Mouse (Mus musculus) hindbrain, embryonic 10.5 days (tissue): Measurements from ENCODE around the gene Trak1. TPM values are rescaled to one million over a fixed set of nuclear protein-coding genes. Genes with fewer than 3 reads are reported as not detected.

Source experiments
- DNase-seq: peaks from one replicate; pipeline ENCODE4 v3.0.0-alpha.2; 2017; ENCODE audit warnings: low spot score
- H3K27ac ChIP-seq: fragments of 300-500 bp; sonication (generic); 2 replicates; pipeline ENCODE4 v1.5.1; 2016; ENCODE audit warnings: mild to moderate bottlenecking, moderate library complexity
- H3K27me3 ChIP-seq: fragments of 300-500 bp; sonication (generic); 2 replicates; pipeline ENCODE4 v1.6.1; 2016; ENCODE audit warnings: mild to moderate bottlenecking; ENCODE audit not compliant: poor library complexity, insufficient read depth, severe bottlenecking
- H3K36me3 ChIP-seq: fragments of 300-500 bp; sonication (generic); 2 replicates; pipeline ENCODE4 v1.6.1; 2016; ENCODE audit warnings: mild to moderate bottlenecking, moderate library complexity
- H3K4me1 ChIP-seq: fragments of 300-500 bp; sonication (generic); replicated peaks from 2 replicates; pipeline ENCODE4 v1.6.1; 2016; ENCODE audit warnings: mild to moderate bottlenecking
- H3K4me3 ChIP-seq: fragments of 300-500 bp; sonication (generic); 2 replicates; pipeline ENCODE4 v1.5.1; 2016; ENCODE audit warnings: mild to moderate bottlenecking, moderate library complexity
- H3K9me3 ChIP-seq: fragments of 300-500 bp; sonication (generic); 2 replicates; pipeline ENCODE4 v1.6.1; 2016; ENCODE audit warnings: mild to moderate bottlenecking, moderate library complexity
- WGBS: fragments of 180-500 bp; shearing (Covaris S2); methylation state at CpG from one replicate; pipeline ENCODE4 v1.1.7; 2016; 5-methylcytosine and 5-hydroxymethylcytosine counted together
- polyA plus RNA-seq: library from polyadenylated mRNA; unstranded; fragments of >200 nt; fragmentation: Nextera tagmentation; extraction: Ambion mirVana; gene quantifications from 2 replicates; pipeline ENCODE4 v1.2.1, GENCODE M21; 2016

The Trak1 gene
- polyA plus RNA-seq, 1 experiment from 2014 or later = 33.1 TPM

- H3K27me3 ChIP-seq = peaks cover 20% of the 10 kb centered on the region
- WGBS = 29% methylated on average over 19 of the region's 19 CpGs
- H3K4me1 ChIP-seq = peaks cover 81% of the 10 kb centered on the region
- peak overlapping the region; percentile 97 for H3K4me3 ChIP-seq
- H3K9me3 ChIP-seq = no peaks in the 10 kb centered on the region
- DNase-seq = peak; percentile 69
- peak overlapping the region; percentile 97 for H3K27ac ChIP-seq
- H3K36me3 ChIP-seq = no peaks in the 10 kb centered on the region
Observed at GRCm38 (mm10) chr9:121299976-121300570, 2.8 kb downstream of the Trak1 start.

DNA sequence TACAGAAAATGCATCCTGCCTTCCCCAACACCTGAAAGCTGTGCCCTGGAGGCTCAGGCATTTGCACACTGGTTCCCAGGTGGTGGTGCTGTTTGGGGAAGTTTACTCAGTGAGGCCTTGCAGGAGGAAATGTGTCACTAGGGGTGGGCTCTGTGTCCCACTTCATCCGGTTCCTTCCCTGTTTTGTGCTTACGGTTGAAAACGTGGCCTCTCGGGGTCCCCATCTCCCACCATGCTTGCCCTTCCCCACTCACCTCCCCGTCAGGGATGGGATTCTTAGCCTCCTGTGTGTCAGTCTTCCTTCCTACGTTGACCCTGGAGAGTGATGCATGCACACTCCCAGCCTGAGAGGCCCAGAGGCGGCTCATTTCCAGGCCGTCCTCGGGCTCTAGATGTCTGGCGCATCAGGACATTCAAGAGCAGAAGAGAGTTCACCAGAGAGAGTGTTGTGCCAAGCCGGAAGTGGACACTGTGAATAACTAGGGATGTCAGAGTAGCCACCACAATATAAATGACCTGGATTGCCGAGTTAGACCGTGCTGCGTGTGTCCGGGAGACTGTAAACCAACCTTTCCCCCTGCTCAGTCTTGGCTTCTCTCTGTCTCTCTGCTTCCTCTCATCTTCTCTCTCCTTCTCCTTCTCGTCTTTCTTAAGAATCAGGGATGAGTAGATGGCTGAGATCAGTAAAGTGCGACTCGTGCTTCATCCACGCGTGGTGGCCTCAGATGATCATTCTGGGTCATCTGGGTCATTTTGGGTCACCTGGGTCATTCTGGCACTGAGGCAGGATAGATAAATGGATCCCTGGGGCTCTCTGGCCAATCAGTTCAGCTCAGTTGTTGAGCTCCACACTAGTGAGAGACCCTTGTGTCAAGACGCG, 4.0 kb downstream of the Trak1 start:
- Histone ChIP-seq H3K36me3 (peaks cover 6% of the 10 kb centered on the region; the same call in 1 of the 2 replicates), H3K9me3 (no peaks in the 10 kb centered on the region), H3K4me1 (peaks cover 89% of the 10 kb centered on the region), H3K27me3 (peaks cover 9% of the 10 kb centered on the region), H3K4me3 (peak overlapping the region; percentile 14; the same call in 1 of the 2 replicates), H3K27ac (peak overlapping the region; percentile 97)
- WGBS = 76% methylated on average over 22 of the region's 22 CpGs
- DNase-seq = no peak

GRCm38 (mm10) chr9:121302543-121302942, 5.2 kb downstream of the Trak1 start:
- Histone ChIP-seq H3K4me3 (no peak overlapping the region), H3K4me1 (peaks cover 88% of the 10 kb centered on the region), H3K27ac (no peak overlapping the region), H3K36me3 (peaks cover 15% of the 10 kb centered on the region; the same call in 1 of the 2 replicates), H3K9me3 (no peaks in the 10 kb centered on the region), H3K27me3 (no peaks in the 10 kb centered on the region)
- no peak for DNase-seq
- 86% methylated on average over 7 of the region's 8 CpGs for WGBS

- H3K9me3 ChIP-seq = no peaks in the 10 kb centered on the region
- peaks cover 83% of the 10 kb centered on the region for H3K4me1 ChIP-seq
- no peak for DNase-seq
- H3K27ac ChIP-seq = peak overlapping the region; percentile 81
- peaks cover 16% of the 10 kb centered on the region; the same call in 1 of the 2 replicates for H3K36me3 ChIP-seq
- 65% methylated on average over 6 of the region's 6 CpGs for WGBS
- no peaks in the 10 kb centered on the region for H3K27me3 ChIP-seq
- peak overlapping the region; percentile 30; the same call in 1 of the 2 replicates for H3K4me3 ChIP-seq
Observed at GRCm38 (mm10) chr9:121303086-121303485, 5.8 kb downstream of the Trak1 start.

DNA sequence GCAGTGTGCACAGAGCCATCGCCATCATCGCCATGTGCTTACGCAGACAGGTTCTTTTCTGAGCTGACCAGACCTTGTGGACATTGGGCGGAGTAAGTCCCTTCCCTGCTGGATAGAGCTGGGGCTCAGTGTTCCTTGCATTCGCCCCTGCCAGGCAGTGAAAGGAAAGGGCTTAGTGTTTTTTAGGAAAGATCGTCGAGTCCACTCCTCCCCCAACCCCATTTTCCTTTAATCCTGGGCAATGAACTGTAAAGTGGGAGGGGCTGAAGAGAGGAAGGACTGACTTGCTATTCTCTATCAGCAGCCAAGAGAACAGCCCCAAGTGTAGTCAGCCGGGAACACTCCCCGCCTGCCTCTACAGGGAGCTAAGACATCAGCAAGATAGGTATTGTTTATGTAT, 6.4 kb downstream of the Trak1 start:
- Histone ChIP-seq H3K36me3 (peaks cover 20% of the 10 kb centered on the region; the same call in 1 of the 2 replicates), H3K27ac (peak overlapping the region; percentile 81), H3K4me3 (peak overlapping the region; percentile 30), H3K27me3 (no peaks in the 10 kb centered on the region), H3K9me3 (no peaks in the 10 kb centered on the region), H3K4me1 (peaks cover 82% of the 10 kb centered on the region)
- WGBS = 20% methylated on average over 9 of the region's 9 CpGs
- peak; percentile 62 for DNase-seq

DNA sequence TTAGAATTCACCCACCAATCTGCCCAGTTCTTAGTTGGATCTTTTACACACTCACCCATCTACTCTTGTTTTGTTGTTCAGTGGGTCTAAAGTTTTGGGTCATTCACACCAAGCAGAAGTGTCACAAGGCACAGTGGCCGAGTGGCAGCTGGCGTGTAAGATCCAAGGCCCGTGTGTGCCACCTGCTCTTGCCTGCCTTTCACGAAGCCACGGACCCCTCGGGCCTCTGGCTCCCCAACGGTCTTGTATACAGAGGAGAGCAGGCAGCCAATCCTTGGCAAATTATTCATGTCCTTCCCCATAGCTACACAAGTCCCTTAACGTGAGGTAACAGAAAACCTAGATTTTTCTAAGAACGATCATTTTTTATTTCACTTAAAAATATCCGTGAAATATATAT, 7.2 kb downstream of the Trak1 start:
- H3K4me1 ChIP-seq = peaks cover 82% of the 10 kb centered on the region
- no peak overlapping the region for H3K4me3 ChIP-seq
- H3K27me3 ChIP-seq = no peaks in the 10 kb centered on the region
- no peak for DNase-seq
- peaks cover 20% of the 10 kb centered on the region; the same call in 1 of the 2 replicates for H3K36me3 ChIP-seq
- no peaks in the 10 kb centered on the region for H3K9me3 ChIP-seq
- WGBS = 72% methylated on average over 10 of the region's 10 CpGs
- H3K27ac ChIP-seq = peak overlapping the region; percentile 81

DNA sequence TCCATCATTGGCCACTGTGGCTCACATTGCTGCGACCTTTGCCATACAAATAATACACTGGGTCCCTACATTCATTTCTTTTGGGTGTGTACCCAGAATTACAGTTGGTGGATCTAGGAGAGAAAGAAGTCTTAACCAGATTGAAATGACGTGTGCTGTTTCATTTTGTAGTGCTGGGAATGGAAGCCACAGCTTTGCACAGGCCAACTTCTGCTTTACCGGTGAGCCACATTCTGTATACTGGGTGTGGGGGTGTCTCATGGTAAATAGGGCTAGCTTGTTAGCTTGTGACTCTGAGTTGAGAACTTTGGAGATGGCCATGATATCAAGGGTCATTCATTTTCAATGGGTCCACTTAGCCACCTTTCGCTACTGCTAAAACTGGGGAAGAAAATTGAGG, 8.2 kb downstream of the Trak1 start:
- Histone ChIP-seq H3K27ac (no peak overlapping the region), H3K36me3 (peaks cover 20% of the 10 kb centered on the region; the same call in 1 of the 2 replicates), H3K27me3 (no peaks in the 10 kb centered on the region), H3K4me3 (no peak overlapping the region), H3K9me3 (no peaks in the 10 kb centered on the region), H3K4me1 (peaks cover 82% of the 10 kb centered on the region)
- WGBS = 95% methylated on average over 4 of the region's 4 CpGs
- no peak for DNase-seq

GRCm38 (mm10) chr9:121309287-121309686, 12.0 kb downstream of the Trak1 start:
- no peaks in the 10 kb centered on the region for H3K9me3 ChIP-seq
- 21% methylated on average over 4 of the region's 4 CpGs for WGBS
- peaks cover 27% of the 10 kb centered on the region for H3K36me3 ChIP-seq
- DNase-seq = no peak
- H3K4me1 ChIP-seq = peaks cover 84% of the 10 kb centered on the region
- 0 out of 2 replicates have a peak overlapping the region, but pooled peaks have one; percentile 6 for H3K4me3 ChIP-seq
- peak overlapping the region; percentile 75 for H3K27ac ChIP-seq
- no peaks in the 10 kb centered on the region for H3K27me3 ChIP-seq

GRCm38 (mm10) chr9:121310501-121310900, 13.2 kb downstream of the Trak1 start:
- Histone ChIP-seq H3K4me1 (peaks cover 87% of the 10 kb centered on the region), H3K27me3 (no peaks in the 10 kb centered on the region), H3K4me3 (no peak overlapping the region), H3K27ac (peak overlapping the region; percentile 56; the same call in 1 of the 2 replicates), H3K9me3 (no peaks in the 10 kb centered on the region), H3K36me3 (peaks cover 27% of the 10 kb centered on the region)
- DNase-seq = no peak
- WGBS = 70% methylated on average over 7 of the region's 7 CpGs

GRCm38 (mm10) chr9:121311846-121312236, 14.5 kb downstream of the Trak1 start:
- peak overlapping the region; percentile 94 for H3K27ac ChIP-seq
- H3K27me3 ChIP-seq = no peaks in the 10 kb centered on the region
- H3K4me3 ChIP-seq = no peak overlapping the region
- WGBS = 75% methylated on average over 6 of the region's 6 CpGs
- peaks cover 89% of the 10 kb centered on the region for H3K4me1 ChIP-seq
- H3K9me3 ChIP-seq = no peaks in the 10 kb centered on the region
- DNase-seq = no peak
- H3K36me3 ChIP-seq = peaks cover 17% of the 10 kb centered on the region

DNA sequence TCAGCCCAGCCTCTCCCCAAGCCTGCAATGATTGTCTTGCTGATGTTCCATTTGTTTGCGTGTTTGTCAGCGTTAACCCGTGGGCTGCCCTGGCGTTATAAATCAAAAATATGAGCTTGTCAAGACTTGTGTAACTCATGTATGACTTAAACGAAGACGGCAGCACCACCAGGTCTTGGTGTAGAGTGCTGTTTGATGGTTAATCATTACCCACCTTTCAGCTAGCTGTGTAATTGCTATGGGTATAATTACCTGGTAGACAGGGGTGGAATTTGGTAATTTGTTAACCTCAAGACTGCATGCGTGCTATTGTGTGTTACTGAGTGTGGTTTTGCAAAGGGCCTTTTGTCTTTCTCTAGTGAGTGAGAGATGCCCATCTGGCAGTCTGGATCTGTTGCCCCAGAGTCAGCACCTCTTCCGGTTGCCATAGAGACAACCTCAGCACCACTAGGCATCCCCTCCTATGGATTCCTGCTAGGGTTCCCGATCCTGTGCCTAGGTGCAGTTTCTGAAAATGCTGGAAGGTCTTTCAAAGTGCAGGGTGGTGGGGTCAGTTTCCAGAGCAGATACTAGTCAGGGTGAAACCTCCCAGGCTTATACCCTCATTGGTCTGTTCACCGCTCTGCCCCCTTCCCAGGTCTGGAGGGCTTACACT, 15.1 kb downstream of the Trak1 start:
- Histone ChIP-seq H3K27me3 (no peaks in the 10 kb centered on the region), H3K36me3 (peaks cover 13% of the 10 kb centered on the region), H3K27ac (peak overlapping the region; percentile 94), H3K4me3 (0 out of 2 replicates have a peak overlapping the region, but pooled peaks have one; percentile 50), H3K4me1 (peaks cover 91% of the 10 kb centered on the region), H3K9me3 (no peaks in the 10 kb centered on the region)
- DNase-seq = peak; percentile 51
- 52% methylated on average over 10 of the region's 10 CpGs for WGBS

DNA sequence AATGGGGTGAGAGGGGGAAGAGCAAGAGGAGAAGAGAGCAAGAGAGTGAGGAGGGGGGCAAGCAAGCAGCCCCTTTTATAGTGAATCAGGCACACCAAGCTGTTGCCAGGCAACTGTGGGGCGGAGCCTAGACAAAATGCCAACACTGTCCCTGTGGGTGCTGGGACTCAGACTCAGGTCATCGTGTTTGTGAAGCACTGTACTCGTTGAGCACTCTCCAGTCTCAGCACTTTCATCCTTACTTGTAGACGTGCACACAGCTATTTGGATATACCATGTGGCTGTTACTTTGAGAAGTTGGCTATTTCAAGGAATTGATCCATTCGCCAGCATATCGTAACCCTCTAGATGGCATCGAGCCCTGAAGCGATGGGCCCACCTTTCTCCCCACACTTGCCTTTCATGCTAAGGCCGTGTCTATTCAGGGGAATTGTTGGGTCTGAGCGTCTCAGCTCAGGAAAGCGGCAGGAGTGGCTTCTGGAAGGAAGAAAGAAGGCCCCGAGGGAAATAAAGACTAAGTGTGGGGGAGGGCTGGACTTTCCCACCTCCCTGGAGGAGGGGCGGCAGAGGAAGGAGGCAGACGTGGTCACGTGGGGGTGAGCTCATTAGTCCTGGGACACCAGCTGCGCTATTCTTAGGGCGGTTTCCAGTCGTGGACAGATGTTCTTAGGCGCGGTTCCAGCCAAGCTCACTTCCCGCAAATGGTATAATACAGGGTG, 16.5 kb downstream of the Trak1 start:
- peaks cover 21% of the 10 kb centered on the region for H3K36me3 ChIP-seq
- 1% methylated on average over 21 of the region's 21 CpGs for WGBS

More for the DNA sequence above, 16.5 kb downstream of the Trak1 start:
- peak overlapping the region; percentile 50 for H3K4me3 ChIP-seq
- peak; percentile 86 for DNase-seq
- no peaks in the 10 kb centered on the region for H3K27me3 ChIP-seq
- H3K9me3 ChIP-seq = no peaks in the 10 kb centered on the region
- H3K27ac ChIP-seq = peak overlapping the region; percentile 94
- H3K4me1 ChIP-seq = peaks cover 88% of the 10 kb centered on the region
